20 mouse cellular contexts compared by ENCODE assay signal in the genomic region with DNA sequence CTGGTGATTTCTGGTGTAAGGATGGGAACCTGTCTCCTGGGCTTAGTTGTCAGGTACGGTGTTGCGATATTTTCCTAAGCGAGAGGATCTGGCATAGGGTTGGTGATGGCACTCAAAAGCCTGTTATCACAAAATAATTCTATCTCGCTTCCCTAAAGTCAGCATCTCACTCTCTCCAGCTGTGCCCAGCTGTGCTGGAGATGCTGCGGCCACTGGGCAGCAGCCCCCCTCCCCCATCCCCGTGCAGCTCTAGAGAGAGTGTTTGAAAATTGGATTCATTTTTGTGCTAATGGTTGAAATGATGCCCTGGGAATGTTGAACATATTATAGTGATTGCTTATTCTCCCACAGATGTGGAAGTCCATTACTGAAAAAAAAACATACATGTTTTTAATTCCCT. TPM values are rescaled to one million over a fixed set of nuclear protein-coding genes. Genes with fewer than 3 reads are reported as not detected.
A peak's percentile ranks its signal among the peaks of the same experiment; 100 is the strongest.
DNase-seq lines count a peak whose midpoint lies in the region; ATAC-seq lines count a peak whose summit lies in the region.
"Had no signal": no experiment of that assay in that cellular context is flagged by ENCODE, and none has a peak within 500 bp of the region (broad histone marks: within the 10 kb centered on the region; RNA-seq: fewer than 3 reads in every experiment).

No protein-coding gene starts in this region.

- peak; percentile 12 to 21 for DNase-seq in heart, postnatal 14 days
- DNase-seq in heart, adult 9 months (ENCODE audit: low spot score in 2 of 2): no peak
- DNase-seq in kidney, postnatal 4 days: peak; percentile 12 to 44
- DNase-seq in lung, postnatal 14 days: peak; percentile 29
- DNase-seq in lung, adult 18-20 months: no peak
- DNase-seq in ovary, postnatal 10 days (ENCODE audit: low spot score): no peak
- DNase-seq: adrenal gland, postnatal 10 days; cerebellum, adult 11-12 months; cerebellum, adult 9-10 months; cerebellum, postnatal 25 days; gastrocnemius, postnatal 36 days; heart, adult 11 months had no signal

- H3K4me3 ChIP-seq in kidney, embryonic 16.5 days (ENCODE audit: low read length): no peak overlapping the region
- H3K4me3 ChIP-seq: embryonic facial prominence, embryonic 12.5 days; forebrain, embryonic 15.5 days; heart, embryonic 12.5 days; hindbrain, embryonic 13.5 days had no signal

- H3K9me3 ChIP-seq in kidney, embryonic 16.5 days (ENCODE audit: low read length): no peaks in the 10 kb centered on the region
- H3K9me3 ChIP-seq: embryonic facial prominence, embryonic 12.5 days; forebrain, embryonic 15.5 days; heart, embryonic 12.5 days; hindbrain, embryonic 13.5 days had no signal

- H3K9ac ChIP-seq in kidney, embryonic 16.5 days (replicated peaks; ENCODE audit: low read length): no peak overlapping the region
- H3K9ac ChIP-seq: embryonic facial prominence, embryonic 12.5 days; forebrain, embryonic 15.5 days; heart, embryonic 12.5 days; hindbrain, embryonic 13.5 days had no signal

- 82% methylated on average over 6 of the region's 6 CpGs for WGBS in kidney, embryonic 16.5 days

- no peaks in the 10 kb centered on the region for H3K36me3 ChIP-seq in kidney, embryonic 16.5 days (ENCODE audit: insufficient read depth, low read length)
- H3K36me3 ChIP-seq: embryonic facial prominence, embryonic 12.5 days; forebrain, embryonic 15.5 days; heart, embryonic 12.5 days; hindbrain, embryonic 13.5 days had no signal

- no peak overlapping the region for H3K27ac ChIP-seq in kidney, embryonic 16.5 days (ENCODE audit: low read length)
- H3K27ac ChIP-seq: embryonic facial prominence, embryonic 12.5 days; forebrain, embryonic 15.5 days; hindbrain, embryonic 13.5 days had no signal

- H3K4me2 ChIP-seq in kidney, embryonic 16.5 days (replicated peaks; ENCODE audit: low read depth, low read length): no peak overlapping the region
- H3K4me2 ChIP-seq: embryonic facial prominence, embryonic 12.5 days; forebrain, embryonic 15.5 days; heart, embryonic 12.5 days; hindbrain, embryonic 13.5 days had no signal

- intact Hi-C loops in heart, postnatal 14 days (cut with DNase I): loop anchor here (10.0 kb wide), 1 partner anchor 137 kb away; the partner anchor contains the start of gene Kcnf1

- no peak for ATAC-seq in kidney, embryonic 16.5 days (ENCODE audit: low FRiP score, low TSS enrichment)
- ATAC-seq: forebrain, embryonic 15.5 days had no signal

- peaks cover 3% of the 10 kb centered on the region; the same call in 1 of the 2 replicates for H3K27me3 ChIP-seq in kidney, embryonic 16.5 days (ENCODE audit: insufficient read depth, low read length)
- H3K27me3 ChIP-seq: embryonic facial prominence, embryonic 12.5 days; forebrain, embryonic 15.5 days; heart, embryonic 12.5 days had no signal

- H3K4me1 ChIP-seq in kidney, embryonic 16.5 days (ENCODE audit: insufficient read depth, low read length): no peaks in the 10 kb centered on the region
- H3K4me1 ChIP-seq: embryonic facial prominence, embryonic 12.5 days; heart, embryonic 12.5 days had no signal

RNA-seq across cellular contexts. Expression of gene 2410004P03Rik, which starts 26.7 kb away (rescaled TPM):
- under 1 TPM in 1 of 2 experiments, not detected in 1; 0.50 TPM for total RNA-seq in heart, postnatal 14 days (2021)
- polyA plus RNA-seq in kidney, embryonic 16.5 days (2015; fragmentation: Nextera tagmentation; extraction: Ambion mirVana): 0.47 and 0.54 TPM in 2 replicates
- total RNA-seq: adrenal gland, postnatal 4 days; gastrocnemius, adult 8-10 months; gastrocnemius, postnatal 36 days; MEL had no signal

RNA-seq across cellular contexts. Expression of gene Pqlc3, which starts 38.0 kb away (rescaled TPM):
- 1 to 10 TPM; 2.9 to 3.3 TPM for total RNA-seq in heart, postnatal 14 days (2021)
- polyA plus RNA-seq in kidney, embryonic 16.5 days (2015; fragmentation: Nextera tagmentation; extraction: Ambion mirVana): 3.7 and 4.7 TPM in 2 replicates

Comparison
In these comparisons a context has a peak if more than half of its experiments do, and no peak if none do; other contexts are left out.
1. DNase-seq: peak in heart, postnatal 14 days (2 of 2), kidney, postnatal 4 days (2 of 2) and lung, postnatal 14 days (single experiment); none in heart, adult 9 months (0 of 2), lung, adult 18-20 months (0 of 2) and ovary, postnatal 10 days (single experiment).